Comparison of ENCODE assay signal across 8 mouse cellular contexts in the genomic region with DNA sequence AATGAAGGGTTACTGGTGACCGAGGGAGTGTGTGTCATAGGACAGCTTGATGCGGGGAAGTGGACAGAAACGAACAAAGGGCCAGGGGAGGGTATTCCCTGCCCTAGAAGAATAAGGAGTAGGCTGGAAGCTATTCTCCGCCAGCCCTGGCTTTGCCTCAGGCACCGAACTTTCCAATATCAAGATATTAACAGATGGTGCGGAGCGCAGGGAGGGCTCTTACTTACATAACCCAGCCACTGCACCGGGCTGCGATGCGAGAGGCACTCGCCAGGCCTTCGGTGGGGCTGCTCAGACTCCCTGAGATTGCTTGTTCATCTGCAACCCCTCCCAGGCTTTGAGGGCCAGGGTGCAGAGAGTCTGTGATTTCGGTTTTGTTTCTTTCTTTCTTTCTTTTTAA. TPM values are rescaled to one million over a fixed set of nuclear protein-coding genes. Genes with fewer than 3 reads are reported as not detected.
A peak's percentile ranks its signal among the peaks of the same experiment; 100 is the strongest.
DNase-seq lines count a peak whose midpoint lies in the region; ATAC-seq lines count a peak whose summit lies in the region.

No protein-coding gene starts in this region.

- H3K27ac ChIP-seq in embryonic facial prominence, embryonic 12.5 days: no peak overlapping the region
- no peak overlapping the region for H3K27ac ChIP-seq in hindbrain, embryonic 15.5 days (replicated peaks)
- no peak overlapping the region for H3K27ac ChIP-seq in midbrain, embryonic 14.5 days (replicated peaks; ENCODE audit: low read depth, low read length)

- no peak overlapping the region for H3K4me3 ChIP-seq in embryonic facial prominence, embryonic 12.5 days
- H3K4me3 ChIP-seq in hindbrain, embryonic 15.5 days: no peak overlapping the region
- H3K4me3 ChIP-seq in midbrain, embryonic 14.5 days (replicated peaks; ENCODE audit: low read depth, low read length): no peak overlapping the region

- H3K4me2 ChIP-seq in embryonic facial prominence, embryonic 12.5 days (replicated peaks): peak overlapping the region; percentile 73
- H3K4me2 ChIP-seq in hindbrain, embryonic 15.5 days: peak overlapping the region; percentile 71
- peak overlapping the region; percentile 85 for H3K4me2 ChIP-seq in midbrain, embryonic 14.5 days (ENCODE audit: low read length)

- H3K9ac ChIP-seq in embryonic facial prominence, embryonic 12.5 days: no peak overlapping the region
- H3K9ac ChIP-seq in hindbrain, embryonic 15.5 days: no peak overlapping the region
- no peak overlapping the region for H3K9ac ChIP-seq in midbrain, embryonic 14.5 days (replicated peaks; ENCODE audit: low read length)

- under 1% methylated on average over 13 of the region's 13 CpGs for WGBS in embryonic facial prominence, embryonic 12.5 days
- WGBS in hindbrain, embryonic 15.5 days: 5% methylated on average over 13 of the region's 13 CpGs
- 4% methylated on average over 13 of the region's 13 CpGs for WGBS in midbrain, embryonic 14.5 days

- no peaks in the 10 kb centered on the region for H3K9me3 ChIP-seq in embryonic facial prominence, embryonic 12.5 days
- H3K9me3 ChIP-seq in hindbrain, embryonic 15.5 days: no peaks in the 10 kb centered on the region
- no peaks in the 10 kb centered on the region for H3K9me3 ChIP-seq in midbrain, embryonic 14.5 days (ENCODE audit: control insufficient read depth, low read length)

- DNase-seq in adrenal gland, adult (ENCODE audit: inconsistent age in 2 of 2, low spot score in 1 of 2): peak; percentile 52 to 75
- no peak for DNase-seq in adrenal gland, adult 8-10 months
- DNase-seq in ES-CJ7 (ENCODE audit: low read depth, low spot score): peak; percentile 68
- DNase-seq in midbrain, embryonic 14.5 days: peak; percentile 77
- DNase-seq in spleen, postnatal 36 days (ENCODE audit: low spot score in 2 of 2): no peak

- peaks cover 27% of the 10 kb centered on the region for H3K4me1 ChIP-seq in embryonic facial prominence, embryonic 12.5 days
- peaks cover 54% of the 10 kb centered on the region for H3K4me1 ChIP-seq in hindbrain, embryonic 15.5 days (replicated peaks)
- H3K4me1 ChIP-seq in midbrain, embryonic 14.5 days (ENCODE audit: control insufficient read depth, insufficient read depth, low read length): peaks cover 25% of the 10 kb centered on the region

- H3K27me3 ChIP-seq in embryonic facial prominence, embryonic 12.5 days: peaks cover 70% of the 10 kb centered on the region
- H3K27me3 ChIP-seq in hindbrain, embryonic 15.5 days: peaks cover 14% of the 10 kb centered on the region
- H3K27me3 ChIP-seq in midbrain, embryonic 14.5 days (ENCODE audit: control insufficient read depth, insufficient read depth, low read length): peaks cover 55% of the 10 kb centered on the region; the same call in 1 of the 2 replicates

- ATAC-seq in embryonic facial prominence, embryonic 12.5 days (ENCODE audit: insufficient number of reproducible peaks, insufficient read depth, low FRiP score, low TSS enrichment): no peak
- no peak for ATAC-seq in hindbrain, embryonic 15.5 days (ENCODE audit: low FRiP score, low read depth)
- no peak for ATAC-seq in midbrain, embryonic 14.5 days (ENCODE audit: low FRiP score, low TSS enrichment)
- no peak for ATAC-seq in frontal cortex, adult (ENCODE audit: low TSS enrichment)

- no peaks in the 10 kb centered on the region for H3K36me3 ChIP-seq in embryonic facial prominence, embryonic 12.5 days
- no peaks in the 10 kb centered on the region for H3K36me3 ChIP-seq in hindbrain, embryonic 15.5 days
- H3K36me3 ChIP-seq in midbrain, embryonic 14.5 days (ENCODE audit: control insufficient read depth, insufficient read depth, low read length): no peaks in the 10 kb centered on the region

RNA-seq across cellular contexts. Expression of a gene that starts 3.7 kb away (rescaled TPM):
- 10 to 100 TPM; 41.1 to 45.5 (median 44.9) TPM for total RNA-seq in adrenal gland, adult 8-10 months (2022)
- 3.6 TPM in 2 replicates for polyA plus RNA-seq in embryonic facial prominence, embryonic 12.5 days (2016; fragmentation: Nextera tagmentation; extraction: Ambion mirVana)
- 6.2 and 6.9 TPM in 2 replicates for polyA plus RNA-seq in hindbrain, embryonic 15.5 days (2015; fragmentation: Nextera tagmentation; extraction: Ambion mirVana)
- 7.8 and 10.7 TPM in 2 replicates for polyA plus RNA-seq in midbrain, embryonic 14.5 days (2014; fragmentation: Nextera tagmentation; extraction: Ambion mirVana)

Comparison
In these comparisons a context has a peak if more than half of its experiments do, and no peak if none do; other contexts are left out.
1. DNase-seq: peak in adrenal gland, adult (2 of 2), ES-CJ7 (single experiment) and midbrain, embryonic 14.5 days (single experiment); none in adrenal gland, adult 8-10 months (single experiment) and spleen, postnatal 36 days (0 of 2).
2. Peak in every context shown above with its lines, with median percentiles within 50 percentile points of each other: H3K4me2 ChIP-seq.